Mouse (Mus musculus) cerebellum, adult 2 months (tissue): ENCODE results near the gene Rnd2. TPM values are rescaled to one million over a fixed set of nuclear protein-coding genes. Genes with fewer than 3 reads are reported as not detected.
A peak's percentile ranks its signal among the peaks of the same experiment; 100 is the strongest.
"Not testable (repeated sequence)": the region's sequence is repeated elsewhere in the genome, so short reads cannot be mapped to it uniquely, and the experiment has no call there.

Experiments
- DNase-seq, 2 experiments: peaks; one replicate each; pipeline ENCODE4 v3.0.0; 2021
- H3K27ac ChIP-seq: fragments of 200-500 bp; 2 replicates; pipeline ENCODE4 v1.5.1; 2012; ENCODE audit warnings: low read length, control low read depth, inconsistent platforms; ENCODE audit not compliant: insufficient read depth
- H3K27me3 ChIP-seq: fragments of 200-500 bp; 2 replicates; pipeline ENCODE4 v1.6.1; 2012; ENCODE audit warnings: inconsistent platforms, mild to moderate bottlenecking, low read length, moderate library complexity; ENCODE audit not compliant: control insufficient read depth, insufficient read depth
- H3K4me1 ChIP-seq: fragments of 200-500 bp; 2 replicates; pipeline ENCODE4 v1.6.1; 2011; ENCODE audit warnings: low read length; ENCODE audit not compliant: control insufficient read depth, insufficient read depth
- H3K4me3 ChIP-seq: fragments of 200-500 bp; replicated peaks from 2 replicates; pipeline ENCODE3; 2011; ENCODE audit warnings: mild to moderate bottlenecking, low read depth, low read length, control low read depth; ENCODE audit not compliant: insufficient read depth
- CTCF ChIP-seq: fragments of 200-500 bp; IDR thresholded peaks from 2 replicates; pipeline ENCODE4 v1.5.1; 2011; ENCODE audit warnings: low read depth, mild to moderate bottlenecking, control low read depth, low read length, moderate library complexity, borderline replicate concordance; ENCODE audit not compliant: insufficient read depth
- POLR2A ChIP-seq: fragments of 200-500 bp; IDR thresholded peaks from 2 replicates; pipeline ENCODE4 v1.6.1; 2011; ENCODE audit warnings: low read length, control low read depth, borderline replicate concordance; ENCODE audit not compliant: insufficient read depth
- WGBS: fragments of 180-500 bp; shearing (Covaris S2); methylation state at CpG from one replicate; pipeline ENCODE4 v1.1.7; 2018; 5-methylcytosine and 5-hydroxymethylcytosine counted together
- polyA plus RNA-seq: library from polyadenylated mRNA; depleted of rRNA; stranded (reverse); fragments of >200 nt; gene quantifications from 2 replicates; pipeline ENCODE4 v1.2.3, GENCODE M21; 2012

Rnd2 gene
- polyA plus RNA-seq, 1 experiment = 275 TPM

DNA sequence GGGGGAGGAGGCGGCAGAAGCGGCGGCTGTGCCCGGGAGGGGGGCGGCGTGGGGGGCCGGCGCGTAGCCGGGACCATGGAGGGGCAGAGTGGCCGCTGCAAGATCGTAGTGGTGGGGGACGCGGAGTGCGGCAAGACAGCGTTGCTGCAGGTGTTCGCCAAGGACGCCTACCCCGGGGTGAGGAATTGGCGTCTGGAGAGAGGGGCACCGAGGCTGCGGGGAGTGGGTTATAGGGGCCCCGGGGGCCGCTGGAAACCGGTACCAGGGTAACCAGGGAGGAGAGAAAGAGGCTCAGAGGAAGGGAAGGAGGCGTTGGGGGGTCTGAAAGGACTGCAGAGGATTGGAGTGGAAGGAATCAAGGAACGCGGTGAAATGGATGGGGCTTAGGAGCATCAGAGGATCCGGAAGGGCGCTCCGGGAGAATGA is 3.5 kb downstream of the Rnd2 start:
- H3K27me3 ChIP-seq = no peaks in the 10 kb centered on the region
- WGBS = 1% methylated on average over 24 of the region's 31 CpGs
- peak in 1 of 2 experiments; percentile 54 for DNase-seq
- H3K4me3 ChIP-seq = peak overlapping the region; percentile 84
- TF ChIP-seq CTCF (no peak), POLR2A (no peak)
- 0 out of 2 replicates have a peak overlapping the region, but pooled peaks have one; percentile 11 for H3K27ac ChIP-seq
- no peaks in the 10 kb centered on the region; the same call in 1 of the 2 replicates for H3K4me1 ChIP-seq

DNA sequence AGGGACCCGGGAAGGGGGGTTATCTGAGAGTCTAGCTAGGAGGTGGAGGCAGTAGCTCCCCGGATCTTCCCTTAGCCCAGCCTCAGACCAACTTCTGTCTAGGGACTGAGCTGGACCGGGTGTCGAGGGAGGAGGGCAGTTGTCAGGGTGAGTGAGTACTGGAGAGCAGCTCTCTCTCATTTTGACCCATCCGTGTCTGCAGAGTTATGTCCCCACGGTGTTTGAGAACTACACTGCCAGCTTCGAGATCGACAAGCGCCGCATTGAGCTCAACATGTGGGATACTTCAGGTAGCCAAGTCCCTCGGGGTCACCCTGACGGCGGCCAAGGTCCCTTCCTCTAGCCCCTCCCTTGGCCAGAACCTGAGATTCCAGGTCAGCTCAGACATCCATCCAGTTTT is 3.9 kb downstream of the Rnd2 start:
- Histone ChIP-seq H3K27me3 (no peaks in the 10 kb centered on the region), H3K27ac (0 out of 2 replicates have a peak overlapping the region, but pooled peaks have one; percentile 11), H3K4me1 (no peaks in the 10 kb centered on the region; the same call in 1 of the 2 replicates), H3K4me3 (peak overlapping the region; percentile 84)
- 8% methylated on average over 13 of the region's 13 CpGs for WGBS
- TF ChIP-seq CTCF (no peak), POLR2A (no peak)
- DNase-seq = peak in 1 of 2 experiments; percentile 22

DNA sequence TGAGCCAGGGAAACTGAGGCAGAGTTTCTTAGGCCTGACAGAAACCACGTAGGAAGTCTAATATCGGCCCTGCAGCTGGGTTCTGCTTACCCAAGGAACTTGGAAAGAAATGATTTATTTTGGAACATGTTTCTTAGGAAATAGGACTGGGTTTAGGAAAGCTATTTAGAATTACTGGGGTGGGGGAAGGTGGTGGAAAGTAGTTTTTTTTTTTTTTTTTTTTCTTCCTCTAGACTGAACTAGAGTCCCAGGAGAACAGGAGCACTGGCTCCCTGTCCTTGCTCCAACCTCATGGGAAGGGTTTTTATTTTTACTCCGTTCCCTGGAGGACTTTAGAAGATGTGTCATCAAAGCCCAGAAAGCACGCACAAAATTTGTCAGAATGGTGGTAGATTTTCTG is 4.4 kb downstream of the Rnd2 start:
- Histone ChIP-seq H3K4me1 (no peaks in the 10 kb centered on the region; the same call in 1 of the 2 replicates), H3K4me3 (no peak overlapping the region), H3K27ac (no peak overlapping the region), H3K27me3 (no peaks in the 10 kb centered on the region)
- no peak for DNase-seq
- WGBS = 67% methylated on average over 4 of the region's 4 CpGs
- TF ChIP-seq CTCF (no peak), POLR2A (no peak)

DNA sequence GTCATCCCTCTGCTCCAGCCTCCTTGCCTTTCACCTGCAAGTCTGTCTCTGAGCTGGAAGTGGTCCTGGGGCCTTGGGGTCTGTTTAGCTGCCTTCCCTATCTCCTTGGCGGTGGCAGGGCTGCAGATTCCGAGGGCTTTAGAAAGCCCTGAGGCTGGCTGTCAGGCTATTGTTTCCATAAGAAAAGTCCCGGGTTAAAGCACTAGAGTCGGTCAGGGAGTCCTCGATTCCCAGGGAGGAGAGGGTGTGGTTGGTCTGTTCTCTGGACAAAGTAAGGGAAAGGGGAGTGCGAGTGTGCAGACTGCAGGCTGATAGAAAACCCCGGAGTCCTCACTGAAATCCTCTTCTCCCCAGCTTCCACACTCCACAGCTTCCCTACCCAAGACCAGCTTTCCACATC is 5.4 kb downstream of the Rnd2 start:
- Histone ChIP-seq H3K27ac (no peak overlapping the region), H3K4me1 (no peaks in the 10 kb centered on the region; the same call in 1 of the 2 replicates), H3K4me3 (no peak overlapping the region), H3K27me3 (no peaks in the 10 kb centered on the region)
- 36% methylated on average over 7 of the region's 7 CpGs for WGBS
- DNase-seq = no peak
- no peak for TF ChIP-seq POLR2A
- TF ChIP-seq CTCF = no peak

DNA sequence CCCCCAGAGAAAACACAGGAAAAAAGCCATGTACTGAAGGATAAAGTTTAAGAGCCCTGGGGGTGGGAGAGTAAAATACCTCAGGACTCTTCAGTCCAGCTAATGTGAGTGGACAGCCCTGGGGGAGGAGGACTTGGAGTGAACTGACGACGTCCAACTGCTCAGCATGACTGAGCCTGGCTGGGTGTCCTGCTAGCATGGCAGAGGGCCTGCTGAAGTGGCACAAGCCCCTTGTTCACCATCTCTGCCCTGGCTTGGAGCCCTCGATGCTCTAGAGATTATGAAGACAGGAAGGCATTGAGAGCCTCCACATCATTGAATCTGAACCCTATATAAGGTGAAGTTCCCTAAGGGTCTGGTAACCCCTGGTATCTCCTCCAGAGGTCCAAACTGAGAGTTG is 7.1 kb downstream of the Rnd2 start:
- 23% methylated on average over 3 of the region's 3 CpGs for WGBS
- H3K4me3 ChIP-seq = no peak overlapping the region

DNA sequence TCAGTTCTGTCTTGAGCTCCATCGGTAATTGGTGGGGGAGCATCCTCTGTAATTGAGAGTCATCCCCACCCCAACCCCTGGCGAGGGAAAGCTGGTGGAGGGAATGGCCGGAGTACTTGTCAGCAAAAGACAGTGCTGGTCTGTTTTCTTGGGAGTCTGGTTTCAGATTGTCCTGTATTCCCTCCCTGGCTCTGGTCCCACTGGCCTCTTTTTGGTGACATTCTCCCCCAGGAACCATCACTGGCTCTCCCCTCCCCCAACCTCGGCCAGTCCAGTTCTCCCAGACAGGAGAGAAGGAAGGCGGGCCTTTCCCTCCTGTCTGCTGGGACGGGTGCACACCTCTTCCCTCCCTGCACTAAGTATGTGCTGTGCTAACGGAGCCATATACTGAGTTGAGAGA is 7.5 kb downstream of the Rnd2 start:
- no peak overlapping the region for H3K27ac ChIP-seq
- no peaks in the 10 kb centered on the region; the same call in 1 of the 2 replicates for H3K4me1 ChIP-seq
- WGBS = 33% methylated on average over 7 of the region's 7 CpGs
- H3K27me3 ChIP-seq = no peaks in the 10 kb centered on the region
- no peak overlapping the region for H3K4me3 ChIP-seq
- DNase-seq = peak in 1 of 2 experiments; percentile 43
- no peak for TF ChIP-seq POLR2A
- no peak for TF ChIP-seq CTCF

More for the DNA sequence above, 7.1 kb downstream of the Rnd2 start:
- DNase-seq = peak in 1 of 2 experiments; percentile 24
- no peak overlapping the region; the same call in 1 of the 2 replicates for H3K27ac ChIP-seq
- TF ChIP-seq POLR2A (no peak), CTCF (no peak)
- no peaks in the 10 kb centered on the region for H3K27me3 ChIP-seq
- no peaks in the 10 kb centered on the region; the same call in 1 of the 2 replicates for H3K4me1 ChIP-seq

DNA sequence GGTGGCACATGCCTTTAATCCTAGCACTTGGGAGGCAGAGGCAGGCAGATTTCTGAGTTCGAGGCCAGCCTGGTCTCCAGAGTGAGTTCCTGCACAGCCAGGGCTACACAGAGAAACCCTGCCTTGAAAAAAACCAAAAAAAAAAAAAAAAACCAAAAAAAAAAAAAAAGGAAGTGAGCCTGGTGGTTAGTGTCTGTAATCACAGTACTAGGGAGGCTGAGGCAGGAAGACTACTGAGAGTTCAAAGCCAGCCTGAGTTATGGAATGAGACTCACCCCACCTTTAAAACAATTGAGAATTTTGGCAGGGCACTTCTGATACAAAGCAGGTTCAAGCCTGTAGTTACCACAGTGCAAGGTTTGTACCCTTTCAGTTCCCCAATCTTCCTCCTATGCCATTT is 8.9 kb downstream of the Rnd2 start:
- not testable (repeated sequence) for H3K4me3 ChIP-seq, H3K27me3 ChIP-seq, H3K4me1 ChIP-seq, H3K27ac ChIP-seq, DNase-seq
- WGBS = 77% methylated on average over 1 of the region's 1 CpGs

DNA sequence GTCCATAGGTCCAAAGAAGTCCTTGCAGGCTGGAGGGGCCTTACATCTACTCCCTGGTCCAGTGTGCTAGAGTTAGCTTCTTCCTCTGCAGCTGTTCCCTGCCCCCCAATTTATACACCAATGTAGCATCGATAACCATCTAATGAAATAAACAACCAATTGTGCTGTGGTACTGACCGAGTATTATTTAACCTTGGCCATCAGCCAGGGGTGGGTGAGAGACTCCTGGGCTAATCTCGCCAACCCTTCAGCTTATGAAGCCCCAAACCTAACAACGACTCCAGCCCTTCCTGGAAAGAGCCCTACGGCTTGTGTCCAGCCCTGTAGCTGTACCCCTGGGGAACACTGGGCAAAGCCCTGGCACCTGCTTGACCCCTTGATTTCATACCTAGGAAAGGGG is 9.5 kb downstream of the Rnd2 start:
- WGBS = 27% methylated on average over 5 of the region's 5 CpGs
- TF ChIP-seq CTCF (no peak), POLR2A (no peak)
- no peak for DNase-seq
- H3K27me3 ChIP-seq = no peaks in the 10 kb centered on the region
- no peak overlapping the region for H3K4me3 ChIP-seq
- no peak overlapping the region for H3K27ac ChIP-seq
- no peaks in the 10 kb centered on the region; the same call in 1 of the 2 replicates for H3K4me1 ChIP-seq

DNA sequence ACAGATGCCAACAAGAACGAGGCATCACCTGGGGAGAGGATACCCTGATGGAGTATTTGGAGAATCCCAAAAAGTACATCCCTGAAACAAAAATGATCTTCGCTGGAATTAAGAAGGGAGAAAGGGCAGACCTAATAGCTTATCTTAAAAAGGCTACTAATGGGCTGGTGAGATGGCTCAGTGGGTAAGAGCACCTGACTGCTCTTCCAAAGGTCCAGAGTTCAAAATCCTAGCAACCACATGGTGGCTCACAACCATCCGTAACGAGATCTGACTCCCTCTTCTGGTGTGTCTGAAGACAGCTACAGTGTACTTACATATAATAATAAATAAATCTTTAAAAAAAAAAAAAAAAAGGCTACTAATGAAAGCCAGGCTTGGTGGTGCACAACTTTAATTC is 11.6 kb downstream of the Rnd2 start:
- H3K4me3 ChIP-seq, H3K27me3 ChIP-seq, H3K27ac ChIP-seq, H3K4me1 ChIP-seq, DNase-seq: not testable (repeated sequence)
- 80% methylated on average over 4 of the region's 4 CpGs for WGBS
